Mouse (Mus musculus) embryonic facial prominence, embryonic 11.5 days (tissue): Measurements from ENCODE around the gene Zfp955a. TPM values are rescaled to one million over a fixed set of nuclear protein-coding genes. Genes with fewer than 3 reads are reported as not detected.
"Not testable (repeated sequence)": the region's sequence is repeated elsewhere in the genome, so short reads cannot be mapped to it uniquely, and the experiment has no call there.

Experiments
- ATAC-seq: fragments of 200-750 bp; cut with Nextera tagmentation; replicated peaks from 2 replicates; pipeline ENCODE4 v1.8.0; 2017; ENCODE audit warnings: low read depth; ENCODE audit not compliant: insufficient number of reproducible peaks, low FRiP score, low TSS enrichment
- DNase-seq: peaks from one replicate; pipeline ENCODE4 v3.0.0-alpha.2; 2015; ENCODE audit warnings: low spot score
- H3K27ac ChIP-seq: fragments of 300-500 bp; sonication (generic); replicated peaks from 2 replicates; pipeline ENCODE4 v1.5.1; 2014; ENCODE audit warnings: mild to moderate bottlenecking, low read depth, low read length, control low read depth
- H3K27me3 ChIP-seq: fragments of 300-500 bp; sonication (generic); 2 replicates; pipeline ENCODE4 v1.6.1; 2014; ENCODE audit warnings: mild to moderate bottlenecking, low read length, moderate library complexity, mixed read lengths; ENCODE audit not compliant: control insufficient read depth, insufficient read depth
- H3K36me3 ChIP-seq: fragments of 300-500 bp; sonication (generic); replicated peaks from 2 replicates; pipeline ENCODE4 v1.6.1; 2014; ENCODE audit warnings: low read depth, mild to moderate bottlenecking, low read length, moderate library complexity, mixed read lengths; ENCODE audit not compliant: control insufficient read depth, insufficient read depth
- H3K4me1 ChIP-seq: fragments of 300-500 bp; sonication (generic); 2 replicates; pipeline ENCODE4 v1.6.1; 2014; ENCODE audit warnings: low read length, mixed read lengths; ENCODE audit not compliant: control insufficient read depth, insufficient read depth
- H3K4me2 ChIP-seq: fragments of 300-500 bp; sonication (generic); 2 replicates; pipeline ENCODE4 v1.6.1; 2014; ENCODE audit warnings: low read depth, mild to moderate bottlenecking, control low read depth, low read length, moderate library complexity
- H3K4me3 ChIP-seq: fragments of 300-500 bp; sonication (generic); 2 replicates; pipeline ENCODE4 v1.5.1; 2014; ENCODE audit warnings: low read depth, low read length, control low read depth
- H3K9ac ChIP-seq: fragments of 300-500 bp; sonication (generic); replicated peaks from 2 replicates; pipeline ENCODE4 v1.6.1; 2014; ENCODE audit warnings: mild to moderate bottlenecking, control low read depth, low read length
- H3K9me3 ChIP-seq: fragments of 300-500 bp; sonication (generic); replicated peaks from 2 replicates; pipeline ENCODE4 v1.6.1; 2016; ENCODE audit warnings: mild to moderate bottlenecking, low read length, inconsistent platforms, mixed read lengths; ENCODE audit not compliant: control insufficient read depth
- WGBS: fragments of 180-500 bp; shearing (Covaris S2); extraction: QIAGEN DNeasy Blood & Tissue Kit; methylation state at CpG from one replicate; pipeline ENCODE4 v1.1.7; 2014; 5-methylcytosine and 5-hydroxymethylcytosine counted together
- polyA plus RNA-seq: library from polyadenylated mRNA; unstranded; fragments of >200 nt; fragmentation: Nextera tagmentation; extraction: Ambion mirVana; gene quantifications from 2 replicates; pipeline ENCODE4 v1.2.1, GENCODE M21; 2014

Gene Zfp955a
- polyA plus RNA-seq, 1 experiment from 2014 or later: 23.7 TPM

- not testable (repeated sequence) for H3K9ac ChIP-seq, H3K4me1 ChIP-seq, H3K27me3 ChIP-seq, H3K36me3 ChIP-seq, H3K4me2 ChIP-seq, H3K27ac ChIP-seq, H3K9me3 ChIP-seq, ATAC-seq, H3K4me3 ChIP-seq, DNase-seq
- no CpG with 5 or more reads among the region's 2 CpGs for WGBS
Measured at GRCm38 (mm10) chr17:33191002-33191401, 63.9 kb downstream of the Zfp955a start, which contains the start of gene Olfr239. Gene Olfr239, plus strand, starts transcription at chr17:33191302.

Other genes starting within 250 kb of the Zfp955a start
- gene Zfp763, start 221.7 kb downstream of the Zfp955a start, polyA plus RNA-seq: 26.2 and 27.0 TPM in 2 replicates
- not detected in 2 replicates for gene 4921501E09Rik, start 187.1 kb downstream of the Zfp955a start, polyA plus RNA-seq
- 9.8 and 11.2 TPM in 2 replicates for gene Zfp563, start 165.8 kb downstream of the Zfp955a start, polyA plus RNA-seq
- gene Morc2b, start 115.5 kb downstream of the Zfp955a start, polyA plus RNA-seq: 0.18 TPM in 1 of 2 replicates, not detected in the other
- gene Olfr55, start 86.7 kb downstream of the Zfp955a start, polyA plus RNA-seq: not detected in 2 replicates
- gene Olfr239, start 63.8 kb downstream of the Zfp955a start, polyA plus RNA-seq: not detected in 2 replicates
- gene Olfr1564, start 33.5 kb downstream of the Zfp955a start, polyA plus RNA-seq: not detected in 2 replicates
- gene Olfr63, start 9.5 kb upstream of the Zfp955a start, polyA plus RNA-seq: 0.03 TPM in 1 of 2 replicates, not detected in the other
- gene Zfp955b, start 34.4 kb upstream of the Zfp955a start, polyA plus RNA-seq: 9.3 and 9.7 TPM in 2 replicates
- gene Zfp81, start 103.7 kb upstream of the Zfp955a start, polyA plus RNA-seq: 18.4 and 20.3 TPM in 2 replicates
- gene Zfp101, start 139.5 kb upstream of the Zfp955a start, polyA plus RNA-seq: 26.0 and 30.6 TPM in 2 replicates
- gene Actl9, start 177.8 kb upstream of the Zfp955a start, polyA plus RNA-seq: not detected in 2 replicates